Comparison of ENCODE assay signal across 20 mouse cellular contexts in the genomic region with DNA sequence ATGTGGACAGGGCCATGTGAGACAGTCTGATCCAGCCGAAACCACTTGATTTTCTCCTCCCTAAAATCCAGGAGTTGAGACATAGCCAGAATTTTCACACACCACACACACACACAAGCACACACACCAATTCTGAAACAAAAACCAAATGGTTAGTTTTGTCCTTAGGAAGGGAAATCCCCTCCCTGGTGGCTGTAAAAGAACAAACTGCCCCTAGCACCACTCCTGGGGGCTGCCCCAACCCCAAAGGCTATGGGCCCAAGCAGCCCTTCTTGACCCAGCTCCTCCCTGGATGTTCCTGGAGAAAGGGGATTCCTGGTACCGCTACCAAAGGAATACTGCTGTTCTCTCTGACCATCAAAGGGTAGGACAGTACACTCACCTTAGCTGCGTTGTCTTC. TPM values are rescaled to one million over a fixed set of nuclear protein-coding genes. Genes with fewer than 3 reads are reported as not detected.
DNase-seq lines count a peak whose midpoint lies in the region; ATAC-seq and TF ChIP-seq lines count a peak whose summit lies in the region.
"Had no signal": no experiment of that assay in that cellular context is flagged by ENCODE, and none has a peak within 500 bp of the region (broad histone marks: within the 10 kb centered on the region; RNA-seq: fewer than 3 reads in every experiment).

No protein-coding gene starts in this region.

- H3K4me2 ChIP-seq in intestine, postnatal 0 days (replicated peaks; ENCODE audit: low read depth) = no peak overlapping the region
- H3K4me2 ChIP-seq in intestine, embryonic 15.5 days (replicated peaks) = no peak overlapping the region
- no peak overlapping the region for H3K4me2 ChIP-seq in midbrain, embryonic 11.5 days
- H3K4me2 ChIP-seq: embryonic facial prominence, embryonic 13.5 days; forebrain, embryonic 12.5 days; heart, embryonic 11.5 days; heart, embryonic 15.5 days; hindbrain, embryonic 14.5 days had no signal

- DNase-seq in left cerebral cortex, adult 2 months (ENCODE audit: extremely low spot score in 1 of 2, low spot score in 2 of 2) = no peak
- no peak for DNase-seq in left cerebral cortex, postnatal 25 days (ENCODE audit: low spot score in 2 of 2)
- DNase-seq in midbrain, embryonic 11.5 days (ENCODE audit: low spot score, missing footprints) = no peak
- no peak for DNase-seq in cerebellum, adult 9-11 months
- DNase-seq: adrenal gland, postnatal 10 days; B cell, adult 2 months; cerebellum, adult 11-12 months; cerebellum, adult 9-10 months; cerebellum, postnatal 36 days had no signal

- no peak for TF ChIP-seq POLR2A in bone marrow macrophage, adult 2 months (IDR thresholded peaks at IDR 0.05; ENCODE audit: borderline replicate concordance, low read depth, low read length)

- H3K27ac ChIP-seq in intestine, postnatal 0 days (ENCODE audit: low read depth, low read length) = peak overlapping the region; percentile 92; the same call in 1 of the 2 replicates
- H3K27ac ChIP-seq in intestine, embryonic 15.5 days = no peak overlapping the region
- H3K27ac ChIP-seq in left cerebral cortex, adult 2 months = peak overlapping the region; percentile 34; the same call in 1 of the 2 replicates
- H3K27ac ChIP-seq in bone marrow macrophage, adult 2 months (ENCODE audit: insufficient read depth, low read depth, low read length) = peak overlapping the region; percentile 97
- no peak overlapping the region for H3K27ac ChIP-seq in midbrain, embryonic 11.5 days (ENCODE audit: low read depth, low read length)
- H3K27ac ChIP-seq: embryonic facial prominence, embryonic 13.5 days; forebrain, embryonic 12.5 days; heart, embryonic 15.5 days; hindbrain, embryonic 10.5 days; hindbrain, embryonic 14.5 days had no signal

- intact Hi-C loops in left cerebral cortex, adult 2 months (cut with DNase I) = no loop called here
- intact Hi-C loops in left cerebral cortex, postnatal 25 days (cut with DNase I) = no loop called here

- no peak for ATAC-seq in intestine, postnatal 0 days
- no peak for ATAC-seq in intestine, embryonic 15.5 days
- ATAC-seq in midbrain, embryonic 11.5 days (ENCODE audit: low FRiP score) = no peak
- ATAC-seq: CD4-positive, CD25-positive, alpha-beta regulatory T cell, adult 4 months; forebrain, embryonic 16.5 days had no signal

- no peak for TF ChIP-seq CTCF in intestine, postnatal 0 days (IDR thresholded peaks at IDR 0.05; ENCODE audit: low read depth)
- TF ChIP-seq CTCF in left cerebral cortex, adult 2 months (IDR thresholded peaks at IDR 0.05) = no peak
- no peak for TF ChIP-seq CTCF in bone marrow macrophage, adult 2 months (IDR thresholded peaks at IDR 0.05; ENCODE audit: low read depth, low read length)

- no peak overlapping the region for H3K4me3 ChIP-seq in intestine, postnatal 0 days (ENCODE audit: low read depth, low read length)
- H3K4me3 ChIP-seq in intestine, embryonic 15.5 days (replicated peaks) = no peak overlapping the region
- no peak overlapping the region for H3K4me3 ChIP-seq in left cerebral cortex, adult 2 months
- no peak overlapping the region for H3K4me3 ChIP-seq in bone marrow macrophage, adult 2 months (ENCODE audit: insufficient read depth, low read length)
- H3K4me3 ChIP-seq in midbrain, embryonic 11.5 days (ENCODE audit: low read depth, low read length) = no peak overlapping the region
- H3K4me3 ChIP-seq: embryonic facial prominence, embryonic 13.5 days; forebrain, embryonic 12.5 days; heart, embryonic 15.5 days; hindbrain, embryonic 10.5 days had no signal

- no peaks in the 10 kb centered on the region for H3K9me3 ChIP-seq in intestine, postnatal 0 days (ENCODE audit: control insufficient read depth)
- H3K9me3 ChIP-seq in intestine, embryonic 15.5 days = no peaks in the 10 kb centered on the region
- no peaks in the 10 kb centered on the region for H3K9me3 ChIP-seq in midbrain, embryonic 11.5 days (ENCODE audit: control insufficient read depth, low read length)
- H3K9me3 ChIP-seq: embryonic facial prominence, embryonic 13.5 days; forebrain, embryonic 12.5 days; heart, embryonic 15.5 days; hindbrain, embryonic 10.5 days had no signal

- no peak overlapping the region for H3K9ac ChIP-seq in intestine, postnatal 0 days (ENCODE audit: low read depth, low read length)
- no peak overlapping the region for H3K9ac ChIP-seq in intestine, embryonic 15.5 days
- H3K9ac ChIP-seq in midbrain, embryonic 11.5 days (ENCODE audit: low read length) = no peak overlapping the region
- H3K9ac ChIP-seq: embryonic facial prominence, embryonic 13.5 days; forebrain, embryonic 12.5 days; heart, embryonic 15.5 days; hindbrain, embryonic 14.5 days had no signal

- H3K36me3 ChIP-seq in intestine, postnatal 0 days (ENCODE audit: control insufficient read depth, insufficient read depth) = peaks cover 7% of the 10 kb centered on the region; the same call in 1 of the 2 replicates
- H3K36me3 ChIP-seq in intestine, embryonic 15.5 days = no peaks in the 10 kb centered on the region; the same call in 1 of the 2 replicates
- H3K36me3 ChIP-seq in midbrain, embryonic 11.5 days (ENCODE audit: control insufficient read depth, insufficient read depth, low read length) = no peaks in the 10 kb centered on the region; the same call in 1 of the 2 replicates
- H3K36me3 ChIP-seq: heart, embryonic 15.5 days had no signal

- WGBS in intestine, postnatal 0 days = 89% methylated on average over 3 of the region's 3 CpGs
- 84% methylated on average over 3 of the region's 3 CpGs for WGBS in intestine, embryonic 15.5 days
- 85% methylated on average over 3 of the region's 3 CpGs for WGBS in midbrain, embryonic 11.5 days

- H3K27me3 ChIP-seq in intestine, postnatal 0 days (replicated peaks; ENCODE audit: control insufficient read depth, insufficient read depth, low read length) = no peaks in the 10 kb centered on the region
- H3K27me3 ChIP-seq in intestine, embryonic 15.5 days (replicated peaks) = no peaks in the 10 kb centered on the region
- no peaks in the 10 kb centered on the region for H3K27me3 ChIP-seq in midbrain, embryonic 11.5 days (ENCODE audit: control insufficient read depth, insufficient read depth, low read length)
- H3K27me3 ChIP-seq: embryonic facial prominence, embryonic 13.5 days; heart, embryonic 15.5 days had no signal

- peaks cover 18% of the 10 kb centered on the region for H3K4me1 ChIP-seq in intestine, postnatal 0 days (replicated peaks; ENCODE audit: control insufficient read depth, insufficient read depth, low read length)
- peaks cover 21% of the 10 kb centered on the region for H3K4me1 ChIP-seq in intestine, embryonic 15.5 days (replicated peaks)
- peaks cover 76% of the 10 kb centered on the region for H3K4me1 ChIP-seq in bone marrow macrophage, adult 2 months (ENCODE audit: control insufficient read depth, insufficient read depth, low read length)
- H3K4me1 ChIP-seq in midbrain, embryonic 11.5 days (ENCODE audit: control insufficient read depth, insufficient read depth, low read length) = peaks cover 9% of the 10 kb centered on the region; the same call in 1 of the 2 replicates

RNA-seq across cellular contexts. Expression of a gene that starts 16.6 kb away (rescaled TPM):
- polyA plus RNA-seq in intestine, postnatal 0 days (2015; fragmentation: Nextera tagmentation; extraction: Ambion mirVana) = 16.8 and 17.2 TPM in 2 replicates
- 30.0 and 30.3 TPM in 2 replicates for polyA plus RNA-seq in intestine, embryonic 15.5 days (2015; fragmentation: Nextera tagmentation; extraction: Ambion mirVana)
- 10 to 100 TPM; 82.0 to 82.4 TPM for total RNA-seq in left cerebral cortex, adult 2 months (2021)
- total RNA-seq in left cerebral cortex, postnatal 25 days (2021) = 10 to 100 TPM; 74.1 to 78.7 TPM
- polyA plus RNA-seq in bone marrow macrophage, adult 2 months (2012; ENCODE audit: insufficient read depth, insufficient read length, missing spikeins) = 57.5 and 57.8 TPM in 2 replicates
- polyA plus RNA-seq in midbrain, embryonic 11.5 days (2014; fragmentation: Nextera tagmentation; extraction: Ambion mirVana) = 41.2 TPM in 2 replicates

Comparison
In these comparisons a context has a peak if more than half of its experiments do, and no peak if none do; other contexts are left out.
1. H3K27ac ChIP-seq: peak in intestine, postnatal 0 days (single experiment), left cerebral cortex, adult 2 months (single experiment) and bone marrow macrophage, adult 2 months (single experiment); none in intestine, embryonic 15.5 days (single experiment) and midbrain, embryonic 11.5 days (single experiment).